Mouse (Mus musculus): ENCODE data around the gene Galnt13. TPM values are rescaled to one million over a fixed set of nuclear protein-coding genes. Genes with fewer than 3 reads are reported as not detected.

Galnt13 gene
- total and polyA plus RNA-seq, 3 experiments = 0.05 TPM; not detected in 2

DNA sequence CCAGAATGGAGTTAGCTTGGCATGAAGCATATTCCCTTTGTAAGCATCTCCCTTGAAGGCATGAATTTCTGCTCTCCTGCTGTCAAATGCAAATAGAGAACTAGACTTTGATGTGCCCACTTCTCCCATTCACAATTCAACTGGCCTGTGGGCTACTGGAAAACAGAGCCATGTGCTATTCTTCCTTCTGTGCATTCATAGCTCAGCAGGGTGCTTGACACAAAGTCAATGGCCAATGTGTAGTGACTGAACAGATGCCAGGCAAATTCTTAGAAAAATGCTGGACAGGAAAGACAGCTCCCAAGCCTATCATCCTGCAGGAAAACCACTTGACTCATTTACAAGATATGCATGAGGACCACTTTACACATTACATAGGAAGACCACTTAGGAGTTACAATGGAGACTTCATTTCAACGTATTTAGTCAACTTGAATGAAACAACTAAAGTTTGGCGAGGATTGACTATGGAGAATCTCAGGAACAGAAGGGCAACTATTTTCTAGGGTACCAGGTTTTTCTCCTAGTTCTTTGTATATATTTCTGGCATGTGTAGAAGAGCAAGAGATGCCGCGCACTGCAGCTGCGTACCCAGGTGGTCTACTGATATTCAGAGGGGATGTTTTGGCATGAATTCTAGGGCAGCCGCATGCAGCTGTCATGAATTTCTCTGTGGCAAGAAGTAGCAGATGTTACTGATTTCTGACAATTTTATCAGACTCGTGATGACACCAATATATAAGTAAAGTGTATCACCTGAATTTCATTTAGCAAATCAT lies 470.4 kb downstream of the Galnt13 start:
- TF ChIP-seq TAL1 (conservative IDR thresholded peaks at IDR 0.05; ENCODE audit: low read depth, low read length) (no peak), CTCF (IDR thresholded peaks at IDR 0.05; ENCODE audit: low read depth, low read length) (no peak), GATA1 (IDR thresholded peaks at IDR 0.05; ENCODE audit: borderline replicate concordance, low read length) (no peak), GATA2 (IDR thresholded peaks at IDR 0.05; ENCODE audit: borderline replicate concordance, low read depth, low read length) (no peak), POLR2AphosphoS5 (IDR thresholded peaks at IDR 0.05; ENCODE audit: insufficient replicate concordance, low read depth, low read length) (no peak)
- Histone ChIP-seq H3K9me3 (replicated peaks) (no peaks in the 10 kb centered on the region), H3K27me3 (ENCODE audit: insufficient read depth, low read length) (no peaks in the 10 kb centered on the region), H3K36me3 (replicated peaks) (no peaks in the 10 kb centered on the region), H3K4me3 (ENCODE audit: low read depth, low read length) (no peak overlapping the region), H3K4me1 (ENCODE audit: insufficient read depth, low read depth, low read length) (no peaks in the 10 kb centered on the region)
- no peak for DNase-seq (ENCODE audit: low spot score)
- no peak for ATAC-seq (ENCODE audit: extremely low read depth, insufficient number of reproducible peaks, low FRiP score, poor library complexity, severe bottlenecking)

DNA sequence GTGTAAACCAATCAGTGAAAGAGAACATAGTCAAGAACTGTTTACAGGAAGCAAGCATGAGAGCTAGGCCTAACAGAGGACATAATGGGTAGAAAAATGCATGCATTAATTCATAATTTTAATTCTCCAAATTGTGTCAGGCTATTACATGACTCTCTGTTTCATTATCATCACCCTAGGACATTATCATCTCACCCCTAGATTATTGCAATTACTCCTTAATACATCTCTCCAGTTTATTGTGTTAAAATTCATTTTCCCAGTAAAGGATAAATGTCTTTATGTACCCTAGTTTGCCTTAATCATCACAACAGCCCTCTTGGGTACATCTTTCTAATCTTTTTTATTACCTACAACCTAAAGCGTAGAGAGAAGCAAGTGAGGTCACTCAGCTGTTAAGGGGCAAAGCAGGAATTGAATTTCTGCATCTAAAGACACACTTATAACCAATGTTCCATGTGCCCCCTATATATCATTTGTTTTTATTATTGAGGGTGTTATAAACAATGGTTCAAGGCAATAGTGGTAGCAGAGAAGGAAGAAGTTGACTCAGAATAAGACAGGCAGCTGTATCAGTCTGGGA lies 479.1 kb downstream of the Galnt13 start:
- Histone ChIP-seq H3K9me3 (replicated peaks) (peaks cover 5% of the 10 kb centered on the region; the same call in 1 of the 2 replicates), H3K4me3 (ENCODE audit: low read depth, low read length) (no peak overlapping the region), H3K27me3 (ENCODE audit: insufficient read depth, low read length) (no peaks in the 10 kb centered on the region), H3K36me3 (replicated peaks) (no peaks in the 10 kb centered on the region), H3K4me1 (ENCODE audit: insufficient read depth, low read depth, low read length) (no peaks in the 10 kb centered on the region)
- ATAC-seq (ENCODE audit: extremely low read depth, insufficient number of reproducible peaks, low FRiP score, poor library complexity, severe bottlenecking) (no peak), DNase-seq (ENCODE audit: low spot score) (no peak)
- TF ChIP-seq TAL1 (conservative IDR thresholded peaks at IDR 0.05; ENCODE audit: low read depth, low read length) (no peak), POLR2AphosphoS5 (IDR thresholded peaks at IDR 0.05; ENCODE audit: insufficient replicate concordance, low read depth, low read length) (no peak), GATA1 (IDR thresholded peaks at IDR 0.05; ENCODE audit: borderline replicate concordance, low read length) (no peak), GATA2 (IDR thresholded peaks at IDR 0.05; ENCODE audit: borderline replicate concordance, low read depth, low read length) (no peak), CTCF (IDR thresholded peaks at IDR 0.05; ENCODE audit: low read depth, low read length) (no peak)

DNA sequence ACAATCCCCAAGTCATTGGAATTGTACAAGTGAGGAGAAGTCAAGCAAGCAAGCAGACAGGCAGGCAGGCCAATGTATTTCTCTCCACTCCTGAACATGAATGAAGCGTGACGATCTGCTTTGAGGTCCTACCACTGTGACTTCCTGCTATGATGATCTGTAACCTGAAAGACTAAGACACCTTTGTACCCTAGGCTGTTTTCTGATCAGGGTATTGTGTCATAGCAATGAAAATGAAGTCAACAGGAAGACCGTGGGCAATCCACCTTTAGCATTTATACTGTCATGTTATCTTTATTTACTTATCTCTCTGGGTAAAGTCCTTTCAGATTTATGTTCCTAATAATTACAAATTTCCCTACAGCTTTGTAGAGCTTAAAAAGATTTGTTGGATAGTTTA lies 500.3 kb downstream of the Galnt13 start:
- TF ChIP-seq GATA2 (IDR thresholded peaks at IDR 0.05; ENCODE audit: borderline replicate concordance, low read depth, low read length) (no peak), POLR2AphosphoS5 (IDR thresholded peaks at IDR 0.05; ENCODE audit: insufficient replicate concordance, low read depth, low read length) (no peak), TAL1 (conservative IDR thresholded peaks at IDR 0.05; ENCODE audit: low read depth, low read length) (no peak), GATA1 (IDR thresholded peaks at IDR 0.05; ENCODE audit: borderline replicate concordance, low read length) (no peak), CTCF (IDR thresholded peaks at IDR 0.05; ENCODE audit: low read depth, low read length) (no peak)
- DNase-seq (ENCODE audit: low spot score) (no peak), ATAC-seq (ENCODE audit: extremely low read depth, insufficient number of reproducible peaks, low FRiP score, poor library complexity, severe bottlenecking) (no peak)

DNA sequence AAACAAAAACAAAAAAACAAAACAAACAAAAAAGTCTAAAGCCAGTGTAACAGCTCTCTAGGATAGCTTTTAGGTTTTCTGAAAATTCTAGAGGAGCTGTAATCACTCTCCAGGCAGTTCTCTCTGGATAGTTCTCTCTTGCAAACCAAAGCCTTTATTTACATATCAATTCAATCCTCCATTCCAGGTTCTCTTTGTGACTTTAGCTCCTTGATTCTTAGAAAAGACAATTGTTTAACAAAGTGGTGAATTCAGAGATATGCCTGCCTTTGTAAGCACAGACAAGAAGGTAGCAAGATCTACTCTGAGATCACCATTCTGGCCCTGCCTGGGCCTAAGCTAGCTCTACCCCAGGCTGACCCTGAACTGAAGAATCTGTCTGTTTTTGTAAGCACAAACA lies 501.2 kb downstream of the Galnt13 start:
- Histone ChIP-seq H3K27me3 (ENCODE audit: insufficient read depth, low read length) (no peaks in the 10 kb centered on the region), H3K4me3 (ENCODE audit: low read depth, low read length) (no peak overlapping the region), H3K4me1 (ENCODE audit: insufficient read depth, low read depth, low read length) (no peaks in the 10 kb centered on the region), H3K36me3 (replicated peaks) (no peaks in the 10 kb centered on the region), H3K9me3 (replicated peaks) (no peaks in the 10 kb centered on the region)
- ATAC-seq (ENCODE audit: extremely low read depth, insufficient number of reproducible peaks, low FRiP score, poor library complexity, severe bottlenecking) (no peak), DNase-seq (ENCODE audit: low spot score) (no peak)
- TF ChIP-seq GATA1 (IDR thresholded peaks at IDR 0.05; ENCODE audit: borderline replicate concordance, low read length) (no peak), TAL1 (conservative IDR thresholded peaks at IDR 0.05; ENCODE audit: low read depth, low read length) (no peak), CTCF (IDR thresholded peaks at IDR 0.05; ENCODE audit: low read depth, low read length) (no peak), GATA2 (IDR thresholded peaks at IDR 0.05; ENCODE audit: borderline replicate concordance, low read depth, low read length) (no peak), POLR2AphosphoS5 (IDR thresholded peaks at IDR 0.05; ENCODE audit: insufficient replicate concordance, low read depth, low read length) (no peak)

More for the DNA sequence above, 500.3 kb downstream of the Galnt13 start:
- no peak overlapping the region for H3K4me3 ChIP-seq (ENCODE audit: low read depth, low read length)
- H3K9me3 ChIP-seq (replicated peaks) = no peaks in the 10 kb centered on the region
- H3K27me3 ChIP-seq (ENCODE audit: insufficient read depth, low read length) = no peaks in the 10 kb centered on the region
- no peaks in the 10 kb centered on the region for H3K36me3 ChIP-seq (replicated peaks)
- H3K4me1 ChIP-seq (ENCODE audit: insufficient read depth, low read depth, low read length) = no peaks in the 10 kb centered on the region

DNA sequence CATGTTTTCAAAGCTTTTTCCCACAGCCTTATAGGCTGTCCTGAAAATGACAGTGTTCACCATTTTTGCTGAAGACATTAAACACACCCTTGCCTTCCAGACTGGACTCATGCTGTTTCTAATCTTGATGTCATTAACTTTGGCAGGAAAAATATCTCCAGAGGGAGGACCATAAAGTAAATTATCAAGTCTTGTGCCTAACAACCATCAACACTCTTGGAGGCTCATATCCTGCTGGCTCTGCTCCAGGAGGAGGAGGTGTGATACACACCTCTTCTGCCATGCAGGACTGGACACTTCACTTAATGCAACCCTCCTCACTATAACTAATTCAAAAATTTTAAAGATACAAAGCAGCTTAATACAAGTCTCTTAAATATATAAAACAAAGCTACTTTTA lies 502.0 kb downstream of the Galnt13 start:
- H3K4me3 ChIP-seq (ENCODE audit: low read depth, low read length) = no peak overlapping the region
- H3K4me1 ChIP-seq (ENCODE audit: insufficient read depth, low read depth, low read length) = no peaks in the 10 kb centered on the region
- TF ChIP-seq CTCF (IDR thresholded peaks at IDR 0.05; ENCODE audit: low read depth, low read length) = no peak
- no peak for TF ChIP-seq TAL1 (conservative IDR thresholded peaks at IDR 0.05; ENCODE audit: low read depth, low read length)
- no peak for TF ChIP-seq GATA2 (IDR thresholded peaks at IDR 0.05; ENCODE audit: borderline replicate concordance, low read depth, low read length)
- TF ChIP-seq GATA1 (IDR thresholded peaks at IDR 0.05; ENCODE audit: borderline replicate concordance, low read length) = no peak
- TF ChIP-seq POLR2AphosphoS5 (IDR thresholded peaks at IDR 0.05; ENCODE audit: insufficient replicate concordance, low read depth, low read length) = no peak
- no peaks in the 10 kb centered on the region for H3K27me3 ChIP-seq (ENCODE audit: insufficient read depth, low read length)
- no peaks in the 10 kb centered on the region for H3K36me3 ChIP-seq (replicated peaks)
- DNase-seq (ENCODE audit: low spot score) = no peak
- H3K9me3 ChIP-seq (replicated peaks) = no peaks in the 10 kb centered on the region
- no peak for ATAC-seq (ENCODE audit: extremely low read depth, insufficient number of reproducible peaks, low FRiP score, poor library complexity, severe bottlenecking)

DNA sequence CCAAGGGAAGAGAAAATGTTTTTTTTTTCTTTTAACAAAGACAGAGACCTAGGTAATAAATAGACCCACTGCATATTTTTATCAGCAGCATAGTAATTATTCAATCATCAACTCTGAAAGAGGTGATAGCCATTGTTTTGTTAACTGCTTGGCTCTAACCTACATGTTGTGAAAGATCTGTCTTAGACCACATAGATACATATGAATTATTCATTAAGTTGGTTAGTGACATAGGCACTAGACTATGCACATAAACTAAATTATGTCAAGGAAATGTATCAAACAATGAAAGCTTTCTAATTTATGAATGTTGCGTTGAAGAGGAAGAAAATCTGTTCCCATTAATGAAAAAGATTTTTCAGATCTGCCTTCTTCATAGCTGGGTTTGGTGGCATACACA lies 507.3 kb downstream of the Galnt13 start:
- H3K36me3 ChIP-seq (replicated peaks) = no peaks in the 10 kb centered on the region
- no peaks in the 10 kb centered on the region for H3K9me3 ChIP-seq (replicated peaks)
- H3K4me1 ChIP-seq (ENCODE audit: insufficient read depth, low read depth, low read length) = no peaks in the 10 kb centered on the region
- no peaks in the 10 kb centered on the region for H3K27me3 ChIP-seq (ENCODE audit: insufficient read depth, low read length)
- ATAC-seq (ENCODE audit: extremely low read depth, insufficient number of reproducible peaks, low FRiP score, poor library complexity, severe bottlenecking) (no peak), DNase-seq (ENCODE audit: low spot score) (no peak)
- no peak for TF ChIP-seq GATA1 (IDR thresholded peaks at IDR 0.05; ENCODE audit: borderline replicate concordance, low read length)
- no peak overlapping the region for H3K4me3 ChIP-seq (ENCODE audit: low read depth, low read length)

Measured in G1E (cell line).